Mouse (Mus musculus): ENCODE results near the gene Pspc1. TPM values are rescaled to one million over a fixed set of nuclear protein-coding genes. Genes with fewer than 3 reads are reported as not detected.

Pspc1 gene
- 10.4 and 12.4 TPM in 2 replicates for polyA plus RNA-seq (2012; rRNA removed)

GRCm38 (mm10) chr14:56778200-56778932 lies at the start of gene Pspc1:
Gene Pspc1 (minus strand): TSS chr14:56778316.
- DNase-seq: peak; percentile 94
- WGBS: under 1% methylated on average over 36 of the region's 36 CpGs
- Histone ChIP-seq H3K4me1 (replicated peaks; ENCODE audit: control insufficient read depth, insufficient read depth, low read length) (peaks cover 8% of the 10 kb centered on the region), H3K36me3 (ENCODE audit: control insufficient read depth, insufficient read depth, low read length) (no peaks in the 10 kb centered on the region), H3K27me3 (ENCODE audit: control insufficient read depth, insufficient read depth, low read length) (no peaks in the 10 kb centered on the region), H3K4me3 (ENCODE audit: control insufficient read depth, insufficient read depth, low read length) (peak within 1 kb of the TSS; percentile 62), H3K27ac (ENCODE audit: control insufficient read depth, insufficient read depth, low read length) (peak within 1 kb of the TSS; percentile 69)
- TF ChIP-seq CTCF (IDR thresholded peaks at IDR 0.05; ENCODE audit: borderline replicate concordance, control insufficient read depth, extremely low read depth, insufficient read depth, low read length, poor library complexity) (no peak), POLR2A (IDR thresholded peaks at IDR 0.05; ENCODE audit: control insufficient read depth, extremely low read depth, insufficient read depth, low read length, poor library complexity) (peak; percentile 84)

GRCm38 (mm10) chr14:56824562-56824961 lies 46.4 kb upstream of the Pspc1 start:
- no peaks in the 10 kb centered on the region for H3K36me3 ChIP-seq (ENCODE audit: control insufficient read depth, insufficient read depth, low read length)
- no peak for DNase-seq
- H3K4me1 ChIP-seq (replicated peaks; ENCODE audit: control insufficient read depth, insufficient read depth, low read length): no peaks in the 10 kb centered on the region
- no peak overlapping the region for H3K27ac ChIP-seq (ENCODE audit: control insufficient read depth, insufficient read depth, low read length)
- no peak for TF ChIP-seq CTCF (IDR thresholded peaks at IDR 0.05; ENCODE audit: borderline replicate concordance, control insufficient read depth, extremely low read depth, insufficient read depth, low read length, poor library complexity)
- no peak for TF ChIP-seq POLR2A (IDR thresholded peaks at IDR 0.05; ENCODE audit: control insufficient read depth, extremely low read depth, insufficient read depth, low read length, poor library complexity)
- no peaks in the 10 kb centered on the region for H3K27me3 ChIP-seq (ENCODE audit: control insufficient read depth, insufficient read depth, low read length)
- no peak overlapping the region for H3K4me3 ChIP-seq (ENCODE audit: control insufficient read depth, insufficient read depth, low read length)

- WGBS: 81% methylated on average over 7 of the region's 11 CpGs
- DNase-seq: no peak
- no peaks in the 10 kb centered on the region for H3K27me3 ChIP-seq (ENCODE audit: control insufficient read depth, insufficient read depth, low read length)
- H3K4me1 ChIP-seq (replicated peaks; ENCODE audit: control insufficient read depth, insufficient read depth, low read length): 0 out of 2 replicates have a peak, but pooled peaks cover 3% of the 10 kb centered on the region
- TF ChIP-seq CTCF (IDR thresholded peaks at IDR 0.05; ENCODE audit: borderline replicate concordance, control insufficient read depth, extremely low read depth, insufficient read depth, low read length, poor library complexity) (no peak), POLR2A (IDR thresholded peaks at IDR 0.05; ENCODE audit: control insufficient read depth, extremely low read depth, insufficient read depth, low read length, poor library complexity) (no peak)
- no peak overlapping the region for H3K4me3 ChIP-seq (ENCODE audit: control insufficient read depth, insufficient read depth, low read length)
- no peak overlapping the region for H3K27ac ChIP-seq (ENCODE audit: control insufficient read depth, insufficient read depth, low read length)
- H3K36me3 ChIP-seq (ENCODE audit: control insufficient read depth, insufficient read depth, low read length): no peaks in the 10 kb centered on the region
Measured at GRCm38 (mm10) chr14:56817616-56818015, 39.5 kb upstream of the Pspc1 start.

GRCm38 (mm10) chr14:56817131-56817530 lies 39.0 kb upstream of the Pspc1 start:
- 85% methylated on average over 4 of the region's 4 CpGs for WGBS
- Histone ChIP-seq H3K27ac (ENCODE audit: control insufficient read depth, insufficient read depth, low read length) (no peak overlapping the region), H3K4me1 (replicated peaks; ENCODE audit: control insufficient read depth, insufficient read depth, low read length) (0 out of 2 replicates have a peak, but pooled peaks cover 3% of the 10 kb centered on the region), H3K36me3 (ENCODE audit: control insufficient read depth, insufficient read depth, low read length) (no peaks in the 10 kb centered on the region), H3K27me3 (ENCODE audit: control insufficient read depth, insufficient read depth, low read length) (no peaks in the 10 kb centered on the region), H3K4me3 (ENCODE audit: control insufficient read depth, insufficient read depth, low read length) (no peak overlapping the region)
- DNase-seq: no peak
- TF ChIP-seq POLR2A (IDR thresholded peaks at IDR 0.05; ENCODE audit: control insufficient read depth, extremely low read depth, insufficient read depth, low read length, poor library complexity) (no peak), CTCF (IDR thresholded peaks at IDR 0.05; ENCODE audit: borderline replicate concordance, control insufficient read depth, extremely low read depth, insufficient read depth, low read length, poor library complexity) (no peak)

- Histone ChIP-seq H3K27me3 (ENCODE audit: control insufficient read depth, insufficient read depth, low read length) (no peaks in the 10 kb centered on the region), H3K27ac (ENCODE audit: control insufficient read depth, insufficient read depth, low read length) (no peak overlapping the region), H3K4me3 (ENCODE audit: control insufficient read depth, insufficient read depth, low read length) (no peak overlapping the region), H3K4me1 (replicated peaks; ENCODE audit: control insufficient read depth, insufficient read depth, low read length) (0 out of 2 replicates have a peak, but pooled peaks cover 3% of the 10 kb centered on the region), H3K36me3 (ENCODE audit: control insufficient read depth, insufficient read depth, low read length) (no peaks in the 10 kb centered on the region)
- WGBS: 88% methylated on average over 4 of the region's 4 CpGs
- TF ChIP-seq POLR2A (IDR thresholded peaks at IDR 0.05; ENCODE audit: control insufficient read depth, extremely low read depth, insufficient read depth, low read length, poor library complexity): no peak
- TF ChIP-seq CTCF (IDR thresholded peaks at IDR 0.05; ENCODE audit: borderline replicate concordance, control insufficient read depth, extremely low read depth, insufficient read depth, low read length, poor library complexity): no peak
- DNase-seq: no peak
Measured at GRCm38 (mm10) chr14:56816541-56816940, 38.4 kb upstream of the Pspc1 start.

- Histone ChIP-seq H3K27me3 (ENCODE audit: control insufficient read depth, insufficient read depth, low read length) (no peaks in the 10 kb centered on the region), H3K27ac (ENCODE audit: control insufficient read depth, insufficient read depth, low read length) (peak overlapping the region; percentile 83; the same call in 1 of the 2 replicates), H3K4me1 (replicated peaks; ENCODE audit: control insufficient read depth, insufficient read depth, low read length) (0 out of 2 replicates have a peak, but pooled peaks cover 3% of the 10 kb centered on the region), H3K36me3 (ENCODE audit: control insufficient read depth, insufficient read depth, low read length) (no peaks in the 10 kb centered on the region), H3K4me3 (ENCODE audit: control insufficient read depth, insufficient read depth, low read length) (peak overlapping the region; percentile 99)
- 1% methylated on average over 35 of the region's 35 CpGs for WGBS
- TF ChIP-seq CTCF (IDR thresholded peaks at IDR 0.05; ENCODE audit: borderline replicate concordance, control insufficient read depth, extremely low read depth, insufficient read depth, low read length, poor library complexity) (peak; percentile 45; the same call in 1 of the 2 replicates), POLR2A (IDR thresholded peaks at IDR 0.05; ENCODE audit: control insufficient read depth, extremely low read depth, insufficient read depth, low read length, poor library complexity) (no peak)
- peak; percentile 85 for DNase-seq
Measured at GRCm38 (mm10) chr14:56812520-56813036, 34.5 kb upstream of the Pspc1 start.
